Mouse (Mus musculus): ENCODE measurements around the gene Panx1. TPM values are rescaled to one million over a fixed set of nuclear protein-coding genes. Genes with fewer than 3 reads are reported as not detected.

The Panx1 gene
- polyA plus RNA-seq, 1 experiment from 2014 or later: 5.9 TPM

- Histone ChIP-seq H3K36me3 (replicated peaks) (no peaks in the 10 kb centered on the region), H3K27ac (replicated peaks) (no peak overlapping the region), H3K4me2 (no peak overlapping the region), H3K4me1 (replicated peaks) (0 out of 2 replicates have a peak, but pooled peaks cover 4% of the 10 kb centered on the region), H3K9me3 (replicated peaks) (no peaks in the 10 kb centered on the region), H3K27me3 (no peaks in the 10 kb centered on the region), H3K4me3 (replicated peaks) (no peak overlapping the region), H3K9ac (no peak overlapping the region)
- no peak for ATAC-seq (ENCODE audit: insufficient read depth)
These were observed 8.0 kb downstream of the Panx1 start for GRCm38 (mm10) chr9:15037237-15037636.

DNA sequence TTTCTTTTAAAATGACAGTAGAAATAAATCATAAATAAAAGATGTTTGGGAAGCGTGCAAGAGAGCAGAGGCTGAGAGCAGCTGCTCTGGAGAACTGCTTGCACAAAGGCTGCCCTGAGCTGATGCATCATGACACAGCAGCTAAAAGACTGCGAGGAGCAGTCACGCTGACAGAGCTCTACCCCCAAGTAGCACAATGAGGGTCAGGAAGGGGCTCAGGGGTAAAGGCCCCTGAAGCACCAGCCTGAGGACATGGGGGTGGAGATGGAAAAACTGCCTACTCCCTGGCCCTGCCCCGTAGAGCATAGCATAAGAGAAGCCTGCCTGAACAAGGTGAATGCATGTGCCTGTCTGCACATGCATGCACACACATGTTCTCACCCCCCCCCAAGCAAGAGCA, 8.5 kb downstream of the Panx1 start:
- WGBS (ENCODE audit: insufficient replicate concordance): 29% methylated on average over 4 of the region's 4 CpGs
- ATAC-seq (ENCODE audit: insufficient read depth): no peak
- no peak overlapping the region for H3K9ac ChIP-seq
- H3K4me3 ChIP-seq (replicated peaks): no peak overlapping the region
- no peaks in the 10 kb centered on the region for H3K27me3 ChIP-seq
- 0 out of 2 replicates have a peak, but pooled peaks cover 4% of the 10 kb centered on the region for H3K4me1 ChIP-seq (replicated peaks)
- H3K4me2 ChIP-seq: no peak overlapping the region
- H3K9me3 ChIP-seq (replicated peaks): no peaks in the 10 kb centered on the region
- H3K27ac ChIP-seq (replicated peaks): no peak overlapping the region
- H3K36me3 ChIP-seq (replicated peaks): no peaks in the 10 kb centered on the region

DNA sequence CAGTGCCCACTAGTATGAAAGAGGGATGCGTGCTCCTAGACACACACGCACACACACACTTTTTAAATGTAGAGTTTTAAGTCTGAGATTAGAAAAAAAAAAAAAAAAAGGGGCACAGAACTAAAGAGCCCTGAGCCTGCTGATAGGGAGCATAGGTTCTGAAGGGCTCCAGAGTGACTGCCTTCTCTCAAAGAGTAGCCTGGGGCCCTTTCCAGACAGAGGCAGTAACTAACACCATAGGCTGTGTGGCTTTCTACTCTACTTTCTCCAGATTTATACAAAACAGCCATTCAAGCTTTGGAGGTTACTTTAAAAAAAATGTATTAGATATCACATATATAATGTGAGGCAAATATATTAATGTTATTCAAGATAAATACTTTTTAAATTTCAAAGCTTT, 8.9 kb downstream of the Panx1 start:
- H3K4me2 ChIP-seq: no peak overlapping the region
- H3K4me3 ChIP-seq (replicated peaks): no peak overlapping the region
- no peaks in the 10 kb centered on the region for H3K27me3 ChIP-seq
- no peak overlapping the region for H3K27ac ChIP-seq (replicated peaks)
- WGBS (ENCODE audit: insufficient replicate concordance): 73% methylated on average over 2 of the region's 2 CpGs
- no peak overlapping the region for H3K9ac ChIP-seq
- no peaks in the 10 kb centered on the region for H3K9me3 ChIP-seq (replicated peaks)
- H3K4me1 ChIP-seq (replicated peaks): 0 out of 2 replicates have a peak, but pooled peaks cover 4% of the 10 kb centered on the region
- no peak for ATAC-seq (ENCODE audit: insufficient read depth)
- H3K36me3 ChIP-seq (replicated peaks): no peaks in the 10 kb centered on the region

DNA sequence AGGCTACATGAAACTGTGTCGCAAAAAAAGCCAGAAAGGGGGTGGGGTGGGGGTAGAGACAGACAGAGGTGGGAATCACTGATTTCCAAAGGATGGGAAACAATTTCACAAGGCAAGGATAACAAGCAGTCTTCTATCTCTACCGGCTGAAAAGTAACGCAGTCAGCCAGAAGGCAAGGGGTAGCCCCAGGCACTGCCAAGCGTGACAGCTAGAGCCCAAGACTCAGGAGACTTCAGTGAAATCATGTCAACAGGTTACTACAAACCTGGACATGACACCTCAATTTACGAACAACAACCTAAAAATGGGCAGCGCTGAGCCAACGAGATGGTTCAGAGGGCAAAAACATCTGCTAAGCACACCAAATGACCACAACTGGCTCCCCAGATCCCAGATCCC, 9.3 kb downstream of the Panx1 start:
- H3K9ac ChIP-seq: no peak overlapping the region
- no peak overlapping the region for H3K4me2 ChIP-seq
- H3K4me3 ChIP-seq (replicated peaks): no peak overlapping the region
- H3K27ac ChIP-seq (replicated peaks): no peak overlapping the region
- no peaks in the 10 kb centered on the region for H3K27me3 ChIP-seq
- ATAC-seq (ENCODE audit: insufficient read depth): no peak
- no peaks in the 10 kb centered on the region for H3K36me3 ChIP-seq (replicated peaks)
- no peaks in the 10 kb centered on the region for H3K9me3 ChIP-seq (replicated peaks)
- 84% methylated on average over 7 of the region's 7 CpGs for WGBS (ENCODE audit: insufficient replicate concordance)
- H3K4me1 ChIP-seq (replicated peaks): 0 out of 2 replicates have a peak, but pooled peaks cover 4% of the 10 kb centered on the region

DNA sequence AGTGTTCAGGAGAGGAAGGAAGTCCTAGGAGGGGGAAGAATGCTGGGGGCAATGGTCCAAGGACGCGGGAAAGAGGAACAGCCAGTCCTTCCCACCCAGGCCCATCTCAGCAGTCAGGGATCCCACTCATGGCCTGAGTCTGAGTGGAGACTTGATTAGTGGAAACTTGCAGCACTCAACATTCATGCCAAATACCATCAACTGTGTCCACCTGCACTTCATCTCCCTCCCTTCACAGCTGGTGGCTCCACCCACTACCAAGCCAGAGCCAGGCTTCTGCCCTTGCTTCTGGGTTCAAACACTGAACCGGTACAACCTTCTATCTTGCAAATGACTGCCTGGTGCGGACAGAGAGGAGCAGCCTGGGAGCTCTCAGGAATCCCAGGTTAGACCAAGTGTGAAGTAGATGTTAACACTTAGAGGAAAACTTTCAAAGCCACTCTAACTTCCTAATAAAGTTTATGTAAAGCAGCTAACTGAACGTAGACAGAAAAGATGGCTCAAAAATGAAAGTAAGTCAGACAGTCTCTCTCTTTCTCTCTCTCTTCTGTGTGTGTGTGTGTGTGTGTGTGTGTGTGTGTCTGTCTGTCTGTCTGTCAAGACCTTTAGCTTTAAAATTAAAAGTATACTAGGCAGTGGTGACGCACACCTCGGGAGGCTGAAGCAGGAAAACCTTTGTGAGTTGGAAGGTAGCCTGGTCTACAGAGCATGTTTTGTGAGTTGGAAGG, 10.6 kb downstream of the Panx1 start:
- H3K9ac ChIP-seq: no peak overlapping the region
- no peaks in the 10 kb centered on the region for H3K9me3 ChIP-seq (replicated peaks)
- H3K27me3 ChIP-seq: no peaks in the 10 kb centered on the region
- 0 out of 2 replicates have a peak, but pooled peaks cover 4% of the 10 kb centered on the region for H3K4me1 ChIP-seq (replicated peaks)
- whole genome bisulfite sequencing (ENCODE audit: insufficient replicate concordance): 49% methylated on average over 7 of the region's 7 CpGs
- H3K4me2 ChIP-seq: no peak overlapping the region
- no peak overlapping the region for H3K4me3 ChIP-seq (replicated peaks)
- no peaks in the 10 kb centered on the region for H3K36me3 ChIP-seq (replicated peaks)
- no peak for ATAC-seq (ENCODE audit: insufficient read depth)
- no peak overlapping the region for H3K27ac ChIP-seq (replicated peaks)

DNA sequence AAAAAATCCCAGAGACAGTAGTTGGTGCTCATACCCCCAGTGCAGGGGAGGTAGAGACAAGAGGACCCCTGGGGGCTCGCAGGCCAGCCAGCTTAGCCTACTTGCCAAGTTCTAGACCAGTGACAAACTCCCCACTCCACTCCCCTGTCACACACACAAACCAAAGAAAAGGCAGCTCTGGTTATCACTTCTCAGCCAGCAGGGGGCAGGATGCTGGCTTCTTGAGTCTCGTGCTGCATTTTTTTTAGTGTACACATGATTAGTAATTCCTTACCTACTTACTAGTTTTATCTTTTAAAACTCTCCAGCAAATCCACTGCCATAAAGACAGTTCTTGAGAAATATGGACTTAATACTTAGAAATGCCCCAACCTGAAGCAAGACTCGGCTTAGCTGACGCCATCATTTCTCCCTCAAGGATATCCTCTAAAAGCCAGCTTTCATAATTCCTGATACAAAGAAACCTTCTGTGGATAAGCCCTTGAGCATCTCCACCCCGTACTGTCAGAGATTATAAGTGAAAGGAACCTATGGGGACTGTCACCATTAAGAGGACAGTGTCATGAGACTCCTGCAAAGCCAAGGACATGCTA, 11.6 kb downstream of the Panx1 start:
- Histone ChIP-seq H3K9me3 (replicated peaks) (no peaks in the 10 kb centered on the region), H3K9ac (no peak overlapping the region), H3K27ac (replicated peaks) (no peak overlapping the region), H3K4me3 (replicated peaks) (no peak overlapping the region), H3K4me2 (no peak overlapping the region), H3K36me3 (replicated peaks) (no peaks in the 10 kb centered on the region), H3K4me1 (replicated peaks) (0 out of 2 replicates have a peak, but pooled peaks cover 4% of the 10 kb centered on the region), H3K27me3 (no peaks in the 10 kb centered on the region)
- WGBS (ENCODE audit: insufficient replicate concordance): 46% methylated on average over 5 of the region's 5 CpGs
- ATAC-seq (ENCODE audit: insufficient read depth): no peak

- Histone ChIP-seq H3K4me3 (replicated peaks) (no peak overlapping the region), H3K4me1 (replicated peaks) (0 out of 2 replicates have a peak, but pooled peaks cover 4% of the 10 kb centered on the region), H3K27ac (replicated peaks) (no peak overlapping the region), H3K9me3 (replicated peaks) (no peaks in the 10 kb centered on the region), H3K27me3 (no peaks in the 10 kb centered on the region), H3K9ac (no peak overlapping the region), H3K36me3 (replicated peaks) (no peaks in the 10 kb centered on the region), H3K4me2 (no peak overlapping the region)
- WGBS (ENCODE audit: insufficient replicate concordance): 69% methylated on average over 4 of the region's 4 CpGs
- no peak for ATAC-seq (ENCODE audit: insufficient read depth)
These were observed 12.5 kb downstream of the Panx1 start for GRCm38 (mm10) chr9:15032797-15033196.

GRCm38 (mm10) chr9:15030771-15031170, 14.5 kb downstream of the Panx1 start:
- Histone ChIP-seq H3K27me3 (no peaks in the 10 kb centered on the region), H3K9me3 (replicated peaks) (no peaks in the 10 kb centered on the region), H3K27ac (replicated peaks) (no peak overlapping the region), H3K4me2 (no peak overlapping the region), H3K4me1 (replicated peaks) (0 out of 2 replicates have a peak, but pooled peaks cover 4% of the 10 kb centered on the region), H3K36me3 (replicated peaks) (no peaks in the 10 kb centered on the region), H3K9ac (no peak overlapping the region), H3K4me3 (replicated peaks) (no peak overlapping the region)
- no peak for ATAC-seq (ENCODE audit: insufficient read depth)
- WGBS (ENCODE audit: insufficient replicate concordance): 68% methylated on average over 8 of the region's 8 CpGs

DNA sequence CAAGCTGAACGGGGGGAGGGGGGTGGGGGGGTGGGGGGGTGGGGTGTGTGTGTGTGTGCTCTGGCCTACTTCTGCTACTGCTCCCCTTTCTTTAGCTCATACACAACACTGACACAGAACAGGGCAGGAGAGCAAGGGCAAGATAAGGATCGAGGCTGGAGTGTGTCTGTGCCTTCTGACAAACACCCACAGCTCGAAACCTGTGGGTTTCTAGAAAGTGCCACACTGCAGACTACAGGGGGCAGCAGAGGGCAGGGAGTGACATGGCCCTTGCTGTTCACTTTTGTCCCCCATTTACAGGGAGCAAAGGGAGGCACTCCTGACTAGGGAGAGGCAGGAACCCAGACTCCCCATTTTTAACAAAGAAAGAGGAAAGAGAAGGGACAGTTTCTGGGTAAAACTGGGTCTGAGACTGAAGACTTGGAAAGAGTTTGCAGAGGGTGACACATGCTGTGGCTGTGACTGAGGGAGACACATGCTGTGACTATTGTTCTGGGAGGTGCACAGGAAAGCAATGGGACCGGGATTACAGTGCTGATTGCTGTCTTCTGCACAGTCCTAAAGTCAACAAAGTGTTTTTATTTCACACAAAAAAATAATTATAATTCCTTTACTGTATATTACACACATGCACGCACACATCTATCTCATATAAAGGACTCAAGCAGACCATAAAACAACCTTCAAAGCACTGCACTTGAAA, 16.1 kb downstream of the Panx1 start:
- WGBS (ENCODE audit: insufficient replicate concordance): 38% methylated on average over 5 of the region's 5 CpGs
- H3K27me3 ChIP-seq: no peaks in the 10 kb centered on the region
- no peak overlapping the region for H3K4me3 ChIP-seq (replicated peaks)
- no peaks in the 10 kb centered on the region for H3K36me3 ChIP-seq (replicated peaks)
- no peak overlapping the region for H3K4me2 ChIP-seq
- H3K4me1 ChIP-seq (replicated peaks): no peaks in the 10 kb centered on the region
- H3K27ac ChIP-seq (replicated peaks): no peak overlapping the region
- no peaks in the 10 kb centered on the region for H3K9me3 ChIP-seq (replicated peaks)
- H3K9ac ChIP-seq: no peak overlapping the region
- no peak for ATAC-seq (ENCODE audit: insufficient read depth)

- WGBS (ENCODE audit: insufficient replicate concordance): 44% methylated on average over 3 of the region's 3 CpGs
- H3K27me3 ChIP-seq: no peaks in the 10 kb centered on the region
These were observed 17.6 kb downstream of the Panx1 start for GRCm38 (mm10) chr9:15027725-15028124.

DNA sequence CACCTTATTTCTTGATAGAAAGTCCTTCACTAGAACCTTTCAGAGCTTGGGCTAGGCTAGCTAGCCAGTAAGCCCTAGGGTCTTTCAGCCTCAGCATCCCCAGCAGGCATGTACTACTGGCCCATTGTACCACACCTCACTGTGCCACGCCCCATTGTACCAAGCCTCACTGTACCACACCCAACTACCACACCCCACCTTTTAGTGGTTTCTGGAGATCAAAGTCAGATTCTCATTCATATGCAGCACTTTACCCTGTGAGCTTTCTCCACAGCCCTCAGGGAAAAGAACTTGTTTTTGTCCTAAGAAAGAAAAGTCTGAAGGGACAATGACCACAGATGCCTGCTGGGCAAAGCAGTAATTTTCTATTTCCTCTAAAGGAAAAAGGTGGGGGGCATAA, 22.2 kb downstream of the Panx1 start:
- Histone ChIP-seq H3K27me3 (no peaks in the 10 kb centered on the region), H3K9ac (no peak overlapping the region), H3K27ac (replicated peaks) (no peak overlapping the region), H3K4me1 (replicated peaks) (peaks cover 7% of the 10 kb centered on the region; the same call in 1 of the 2 replicates), H3K36me3 (replicated peaks) (no peaks in the 10 kb centered on the region), H3K9me3 (replicated peaks) (no peaks in the 10 kb centered on the region), H3K4me3 (replicated peaks) (no peak overlapping the region), H3K4me2 (no peak overlapping the region)
- 50% methylated on average over 1 of the region's 1 CpGs for WGBS (ENCODE audit: insufficient replicate concordance)
- ATAC-seq (ENCODE audit: insufficient read depth): no peak

More at GRCm38 (mm10) chr9:15027725-15028124, 17.6 kb downstream of the Panx1 start:
- Histone ChIP-seq H3K27ac (replicated peaks) (no peak overlapping the region), H3K9ac (no peak overlapping the region), H3K9me3 (replicated peaks) (no peaks in the 10 kb centered on the region), H3K36me3 (replicated peaks) (no peaks in the 10 kb centered on the region), H3K4me2 (no peak overlapping the region), H3K4me1 (replicated peaks) (no peaks in the 10 kb centered on the region), H3K4me3 (replicated peaks) (no peak overlapping the region)
- ATAC-seq (ENCODE audit: insufficient read depth): no peak
